Mouse (Mus musculus) T-helper 17 cell (primary cell): ENCODE measurements at regions not wholly inside any gene's neighbourhood (a gene's known extent, or its start where the extent isn't known, plus 50 kb on each side); places are given as distances from the start of the nearest gene placed in this dataset.

Experiments
- in situ Hi-C, 2 experiments: fragments of 300-600 bp; cut with MboI, MseI; formaldehyde crosslinking; loops; 1 replicate in 1 of 2; 2 replicates in 1 of 2; pipeline ENCODE4 v1.15.1; 2025; ENCODE audit warnings: high pct_unique_total_duplicates in 2 of 2

DNA sequence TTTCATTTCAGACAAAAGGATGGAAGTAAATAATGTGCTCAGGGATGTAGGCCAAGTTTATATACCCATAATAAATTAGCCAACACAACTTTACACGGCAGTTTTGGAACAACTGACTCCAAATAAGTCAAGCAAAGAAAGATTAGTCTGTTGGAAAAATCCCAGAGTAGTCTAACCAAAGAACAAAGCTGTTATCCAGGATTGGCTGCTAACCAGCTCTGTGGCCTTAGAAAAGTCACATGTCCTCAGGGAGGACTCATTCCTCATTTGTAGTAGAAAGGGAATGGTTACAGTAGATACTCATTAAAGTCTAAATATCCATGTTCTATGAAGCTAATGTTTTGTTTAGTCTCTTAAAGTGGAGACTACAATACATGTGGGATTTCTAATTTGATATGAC is 130.6 kb upstream of the Mid1 start:
- in situ Hi-C loops, result loop anchor here in 1 of 2 experiments (5.0 kb wide), 1 partner anchor 412 kb away; no protein-coding TSS in a partner anchor

DNA sequence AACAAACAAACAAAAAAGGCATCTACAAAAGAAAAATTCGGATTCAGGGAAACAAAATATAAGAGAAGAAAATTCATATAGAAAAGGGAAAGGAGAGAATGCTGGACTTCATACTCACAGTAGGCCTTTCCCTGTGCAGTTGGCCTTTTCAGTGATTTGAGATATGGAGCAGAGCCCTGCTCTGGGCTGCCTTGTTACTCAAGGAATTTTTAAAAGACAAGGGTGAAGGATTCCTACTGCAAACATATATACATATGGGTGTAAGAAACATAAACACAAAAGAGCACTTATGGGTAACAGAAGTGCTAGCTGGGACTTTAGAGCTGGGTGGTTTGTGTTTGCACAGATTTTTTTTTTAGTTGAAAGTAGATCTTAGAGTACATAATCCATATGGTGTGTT is 132.1 kb upstream of the Mid1 start:
- in situ Hi-C loops, result loop anchor here in 1 of 2 experiments (5.0 kb wide), 1 partner anchor 411 kb away; no protein-coding TSS in a partner anchor

DNA sequence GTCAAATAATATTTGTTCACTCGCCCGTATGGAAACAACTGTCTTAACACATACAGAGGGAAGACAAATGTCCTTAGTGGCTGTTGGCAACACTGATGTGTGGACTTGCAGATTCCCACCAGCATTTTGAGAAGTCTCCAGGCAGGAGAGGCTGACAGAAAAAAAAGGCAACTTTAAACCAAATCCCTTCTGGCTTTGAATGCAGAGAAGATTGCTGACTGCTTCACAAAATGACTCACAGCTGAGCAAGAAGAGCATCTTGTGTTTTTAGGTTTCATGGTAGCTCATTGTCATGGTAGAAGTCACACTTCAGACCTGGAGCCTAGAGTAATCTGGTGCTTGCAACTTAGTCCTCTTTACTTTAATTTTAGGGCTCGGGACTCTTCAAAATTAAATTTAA is 141.0 kb upstream of the Mid1 start:
- in situ Hi-C loops, result no loop called here

DNA sequence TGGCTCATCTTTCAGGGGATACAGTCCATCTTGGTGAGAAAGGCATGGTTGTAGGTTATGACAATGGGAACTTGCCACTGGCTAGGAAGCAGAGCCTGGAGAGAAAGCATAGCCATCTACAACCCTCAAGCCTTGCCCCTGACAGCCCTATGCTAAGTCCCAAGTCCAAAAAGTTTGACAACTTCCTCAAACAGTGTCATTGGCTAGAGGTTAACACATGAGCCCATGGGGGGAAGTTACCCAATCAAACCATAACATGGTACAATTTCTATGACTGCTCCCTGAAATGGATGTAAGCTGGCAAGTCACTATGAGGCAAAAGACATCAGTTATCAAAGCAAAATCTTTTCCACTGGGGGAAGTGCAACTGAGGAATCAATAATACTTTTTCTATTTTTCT is 176.8 kb upstream of the Mid1 start:
- in situ Hi-C loops, result no loop called here

DNA sequence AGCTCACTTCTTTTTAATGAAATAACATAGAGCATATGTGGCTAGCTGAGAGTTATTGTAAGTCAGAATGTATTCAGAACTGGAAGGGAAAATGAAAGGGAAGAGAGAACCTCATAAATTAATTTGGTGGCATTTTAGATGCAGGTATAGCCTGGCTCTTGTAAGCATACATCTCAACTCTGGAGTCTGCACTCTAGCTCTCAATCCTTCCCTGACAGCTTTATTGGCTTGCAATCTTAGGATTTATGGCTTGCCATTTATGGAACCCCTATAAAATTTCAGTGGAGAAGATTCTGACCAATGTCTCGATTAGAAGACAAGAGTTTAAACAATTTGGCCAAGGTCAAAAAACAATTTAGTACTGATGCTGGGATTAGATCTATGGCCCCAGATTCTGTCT is 173.4 kb upstream of the Hccs start:
- in situ Hi-C loops, result no loop called here

DNA sequence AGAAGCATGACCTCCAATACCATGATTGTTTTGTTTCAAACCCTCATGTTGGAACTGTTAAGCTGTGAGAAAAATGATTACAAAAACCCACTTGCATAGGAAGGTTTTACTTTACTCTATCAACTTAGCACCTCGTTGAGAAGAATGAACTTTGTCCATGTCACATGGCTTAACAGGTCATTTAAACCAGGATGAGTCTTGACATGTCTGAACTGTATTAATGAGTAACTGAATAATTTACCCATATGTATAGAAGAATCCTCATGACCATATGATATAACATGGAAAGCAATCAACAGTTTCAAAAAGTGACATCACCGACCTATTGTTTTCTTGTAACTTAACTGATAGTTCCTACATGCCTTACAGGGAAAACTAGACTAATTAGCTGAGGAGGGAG is 153.3 kb upstream of the Hccs start:
- in situ Hi-C loops, result no loop called here

DNA sequence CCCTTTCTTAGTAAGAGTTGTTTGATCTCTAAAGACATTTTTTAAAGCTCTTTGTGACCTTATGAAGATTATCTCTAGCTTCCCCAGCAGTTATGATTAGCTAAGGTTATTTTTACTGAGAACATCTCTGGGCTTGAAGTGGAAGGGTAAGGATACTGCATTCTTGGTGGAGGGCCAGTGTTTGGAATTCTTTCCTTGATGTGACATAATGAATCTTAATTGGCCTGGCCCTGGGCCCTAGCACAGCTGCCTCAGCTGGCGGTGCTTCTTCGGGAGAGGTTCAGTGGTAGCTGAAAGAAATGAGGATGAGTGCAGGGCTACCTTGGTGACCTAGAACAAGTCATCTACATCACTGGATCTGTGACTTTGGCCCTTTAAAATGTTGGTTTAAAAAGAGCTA is 150.5 kb upstream of the Hccs start:
- in situ Hi-C loops, result no loop called here

DNA sequence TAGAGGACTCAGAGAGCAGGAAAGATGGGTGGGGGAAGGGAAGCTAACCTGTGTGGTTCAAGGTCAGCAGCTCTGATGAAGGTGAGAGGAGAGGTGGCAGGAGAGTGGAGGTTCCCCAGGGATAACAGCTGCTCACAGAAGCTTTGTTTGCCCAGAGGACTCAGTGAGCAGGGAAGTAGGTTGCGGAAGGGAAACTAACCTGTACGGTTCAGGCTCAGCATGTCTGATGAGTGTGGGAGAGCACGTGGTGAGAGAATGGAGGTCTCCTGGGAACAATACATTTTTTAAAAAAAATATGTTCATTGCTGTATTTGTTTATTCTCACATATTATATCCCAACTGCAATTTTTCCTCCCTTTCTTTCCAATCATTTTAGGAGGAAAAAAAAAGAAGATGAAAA is 130.0 kb upstream of the Hccs start:
- in situ Hi-C loops, result no loop called here

DNA sequence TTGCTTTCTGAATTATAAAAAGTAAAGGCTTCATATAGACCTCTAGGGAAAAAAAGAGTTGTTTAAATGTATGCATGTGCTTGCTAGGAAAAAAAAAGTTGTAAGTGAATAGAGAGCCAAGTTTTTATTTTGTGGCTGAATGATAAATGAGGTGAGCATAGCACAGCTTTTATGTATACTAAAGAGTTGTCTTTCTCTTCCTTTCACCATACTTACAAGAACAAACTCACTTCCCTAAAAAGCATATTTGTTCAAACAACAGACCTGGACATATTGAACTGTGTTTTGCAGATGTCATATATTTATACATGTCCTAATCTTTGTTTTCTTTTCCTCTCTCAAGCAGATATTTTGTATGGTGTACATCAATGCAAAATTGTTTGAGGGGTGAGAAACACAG is 119.4 kb upstream of the Hccs start:
- in situ Hi-C loops, result no loop called here

DNA sequence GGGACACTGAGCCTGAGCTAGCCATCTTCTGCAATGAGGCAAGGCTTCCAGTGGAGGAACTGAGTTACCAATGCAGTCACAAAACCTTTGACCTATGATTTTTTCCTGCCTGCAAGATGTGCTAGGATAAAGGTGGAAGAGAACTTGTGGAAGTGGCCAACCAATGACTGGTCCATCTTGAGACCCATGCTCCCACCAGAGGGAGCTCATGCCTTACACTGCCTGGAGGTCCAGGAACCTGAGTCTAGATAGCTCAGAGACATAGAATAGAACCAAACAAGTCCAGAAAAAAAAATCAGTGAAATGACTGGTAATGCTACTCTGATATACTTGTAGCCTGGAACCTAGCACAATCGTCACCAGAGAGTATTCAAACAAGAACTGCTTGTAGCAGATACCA is 118.5 kb upstream of the Hccs start:
- in situ Hi-C loops, result no loop called here

DNA sequence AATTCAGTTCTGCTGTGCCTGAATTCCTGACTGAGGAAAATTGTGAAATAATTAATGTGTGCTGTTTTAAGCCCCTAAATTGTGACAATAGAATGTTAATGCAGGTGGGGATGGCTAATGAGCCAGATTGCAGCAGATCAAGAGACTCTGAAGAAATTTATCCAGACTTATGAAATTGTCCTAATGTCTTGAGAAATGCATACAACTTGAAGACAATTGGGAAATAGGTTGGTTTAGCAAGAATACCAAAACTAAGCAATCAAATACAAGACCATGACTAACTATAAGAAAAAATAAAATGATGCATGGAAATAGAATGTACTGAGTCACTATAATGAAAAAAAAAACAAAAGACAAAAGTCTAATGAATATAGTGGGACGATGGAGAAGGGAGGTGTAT is 113.7 kb upstream of the Hccs start:
- in situ Hi-C loops, result no loop called here

DNA sequence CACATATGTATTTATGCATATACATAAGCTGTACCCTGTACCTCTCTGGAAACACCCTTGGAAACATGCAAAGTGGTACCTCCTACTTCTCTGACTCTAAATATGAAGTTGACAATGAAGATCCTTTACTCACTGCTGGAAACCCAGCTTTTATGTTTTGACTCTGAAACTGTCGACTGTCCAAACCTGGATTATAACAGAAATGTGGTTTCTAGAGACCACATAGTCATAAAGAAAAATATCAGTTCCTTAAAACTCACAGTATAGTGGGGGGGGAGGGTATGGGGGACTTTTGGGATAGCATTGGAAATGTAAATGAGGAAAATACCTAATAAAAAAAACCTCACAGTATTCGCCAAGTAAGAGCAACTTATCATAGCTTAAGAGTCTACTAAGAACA is 76.7 kb upstream of the Hccs start:
- in situ Hi-C loops, result no loop called here

DNA sequence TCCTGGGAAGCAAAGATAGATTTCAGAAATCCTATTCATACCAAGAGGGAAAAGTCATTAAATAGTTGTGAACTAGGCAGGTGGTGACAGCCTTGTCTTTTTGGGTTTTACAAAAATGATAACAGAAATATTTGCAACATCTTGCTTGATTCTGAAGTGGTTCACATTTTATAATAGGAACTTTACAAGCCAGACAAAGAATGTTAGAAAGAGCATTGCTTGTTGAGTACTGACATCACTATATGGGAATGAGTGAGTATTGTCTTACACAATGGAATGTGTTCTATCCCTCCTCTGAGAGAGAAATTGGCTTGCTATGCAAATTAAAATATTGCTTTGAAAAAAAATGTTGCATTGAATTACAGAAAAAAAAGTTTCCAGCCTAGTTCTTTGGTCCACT is 66.5 kb upstream of the Hccs start:
- in situ Hi-C loops, result no loop called here
